Mouse (Mus musculus): ENCODE data around the gene Morn5. TPM values are rescaled to one million over a fixed set of nuclear protein-coding genes. Genes with fewer than 3 reads are reported as not detected.

The Morn5 gene
- polyA plus RNA-seq, 1 experiment from 2014 or later, result not detected

GRCm38 (mm10) chr2:36033966-36034365 lies 15.3 kb upstream of the Morn5 start:
- H3K4me3 ChIP-seq (replicated peaks), result no peak overlapping the region
- H3K4me2 ChIP-seq, result no peak overlapping the region
- ATAC-seq (ENCODE audit: low read depth) (no peak), DNase-seq (no peak)
- peaks cover 4% of the 10 kb centered on the region; the same call in 1 of the 2 replicates for H3K4me1 ChIP-seq (replicated peaks)
- peaks cover 33% of the 10 kb centered on the region for H3K36me3 ChIP-seq
- no peaks in the 10 kb centered on the region for H3K9me3 ChIP-seq (replicated peaks)
- WGBS (ENCODE audit: insufficient replicate concordance), result 67% methylated on average over 7 of the region's 7 CpGs
- no peaks in the 10 kb centered on the region for H3K27me3 ChIP-seq
- H3K27ac ChIP-seq, result no peak overlapping the region
- no peak overlapping the region for H3K9ac ChIP-seq

- WGBS (ENCODE audit: insufficient replicate concordance), result 47% methylated on average over 7 of the region's 7 CpGs
- Histone ChIP-seq H3K27ac (no peak overlapping the region), H3K4me1 (replicated peaks) (peaks cover 7% of the 10 kb centered on the region), H3K9ac (no peak overlapping the region), H3K4me2 (no peak overlapping the region), H3K9me3 (replicated peaks) (no peaks in the 10 kb centered on the region), H3K36me3 (peaks cover 41% of the 10 kb centered on the region), H3K4me3 (replicated peaks) (no peak overlapping the region), H3K27me3 (no peaks in the 10 kb centered on the region)
- ATAC-seq (ENCODE audit: low read depth) (no peak), DNase-seq (no peak)
These were observed 14.4 kb upstream of the Morn5 start for GRCm38 (mm10) chr2:36034898-36035297.

GRCm38 (mm10) chr2:36035413-36036081 lies 13.7 kb upstream of the Morn5 start:
- no peak for DNase-seq

GRCm38 (mm10) chr2:36039297-36039985 lies 9.8 kb upstream of the Morn5 start:
- Histone ChIP-seq H3K27ac (no peak overlapping the region), H3K4me3 (replicated peaks) (no peak overlapping the region), H3K9ac (no peak overlapping the region), H3K4me1 (replicated peaks) (peaks cover 19% of the 10 kb centered on the region), H3K9me3 (replicated peaks) (no peaks in the 10 kb centered on the region), H3K27me3 (no peaks in the 10 kb centered on the region), H3K36me3 (peaks cover 66% of the 10 kb centered on the region), H3K4me2 (no peak overlapping the region)
- ATAC-seq (ENCODE audit: low read depth) (peak; percentile 28), DNase-seq (no peak)
- 64% methylated on average over 7 of the region's 7 CpGs for WGBS (ENCODE audit: insufficient replicate concordance)

More at GRCm38 (mm10) chr2:36035413-36036081, 13.7 kb upstream of the Morn5 start:
- Histone ChIP-seq H3K27ac (no peak overlapping the region), H3K9me3 (replicated peaks) (no peaks in the 10 kb centered on the region), H3K4me3 (replicated peaks) (no peak overlapping the region), H3K27me3 (no peaks in the 10 kb centered on the region), H3K4me2 (no peak overlapping the region), H3K9ac (no peak overlapping the region), H3K4me1 (replicated peaks) (peaks cover 8% of the 10 kb centered on the region), H3K36me3 (peaks cover 45% of the 10 kb centered on the region)
- 26% methylated on average over 11 of the region's 11 CpGs for WGBS (ENCODE audit: insufficient replicate concordance)
- ATAC-seq (ENCODE audit: low read depth), result no peak

GRCm38 (mm10) chr2:36040872-36041271 lies 8.4 kb upstream of the Morn5 start:
- H3K4me3 ChIP-seq (replicated peaks), result no peak overlapping the region
- no peak overlapping the region for H3K27ac ChIP-seq
- peaks cover 66% of the 10 kb centered on the region for H3K36me3 ChIP-seq
- H3K4me2 ChIP-seq, result no peak overlapping the region
- H3K4me1 ChIP-seq (replicated peaks), result peaks cover 18% of the 10 kb centered on the region
- H3K9me3 ChIP-seq (replicated peaks), result no peaks in the 10 kb centered on the region
- DNase-seq (no peak), ATAC-seq (ENCODE audit: low read depth) (no peak; the same call in 1 of the 2 replicates)
- WGBS (ENCODE audit: insufficient replicate concordance), result 35% methylated on average over 1 of the region's 1 CpGs
- no peaks in the 10 kb centered on the region for H3K27me3 ChIP-seq
- H3K9ac ChIP-seq, result no peak overlapping the region

- DNase-seq (peak; percentile 1), ATAC-seq (ENCODE audit: low read depth) (no peak)
- Histone ChIP-seq H3K9ac (peak overlapping the region; percentile 83), H3K4me3 (replicated peaks) (peak overlapping the region; percentile 81), H3K4me1 (replicated peaks) (peaks cover 26% of the 10 kb centered on the region), H3K27me3 (peaks cover 7% of the 10 kb centered on the region), H3K9me3 (replicated peaks) (no peaks in the 10 kb centered on the region), H3K36me3 (peaks cover 19% of the 10 kb centered on the region), H3K4me2 (peak overlapping the region; percentile 82), H3K27ac (0 out of 2 replicates have a peak overlapping the region, but pooled peaks have one; percentile 40)
- WGBS (ENCODE audit: insufficient replicate concordance), result 33% methylated on average over 8 of the region's 8 CpGs
These were observed 1.1 kb upstream of the Morn5 start for GRCm38 (mm10) chr2:36048164-36048563.

GRCm38 (mm10) chr2:36049567-36049954 lies 303 bp downstream of the Morn5 start:
- Histone ChIP-seq H3K27ac (no peak overlapping the region), H3K4me2 (peak overlapping the region; percentile 82), H3K4me3 (replicated peaks) (peak overlapping the region; percentile 81), H3K36me3 (peaks cover 5% of the 10 kb centered on the region; the same call in 1 of the 2 replicates), H3K9ac (no peak overlapping the region), H3K9me3 (replicated peaks) (no peaks in the 10 kb centered on the region), H3K4me1 (replicated peaks) (peaks cover 26% of the 10 kb centered on the region), H3K27me3 (peaks cover 7% of the 10 kb centered on the region)
- ATAC-seq (ENCODE audit: low read depth), result peak; percentile 1; the same call in 1 of the 2 replicates
- 43% methylated on average over 10 of the region's 10 CpGs for WGBS (ENCODE audit: insufficient replicate concordance)
- DNase-seq, result no peak

GRCm38 (mm10) chr2:36053249-36053648 lies 4.0 kb downstream of the Morn5 start:
- no peak for DNase-seq
- WGBS (ENCODE audit: insufficient replicate concordance), result 57% methylated on average over 3 of the region's 3 CpGs
- no peaks in the 10 kb centered on the region for H3K36me3 ChIP-seq

GRCm38 (mm10) chr2:36056248-36056647 lies 7.0 kb downstream of the Morn5 start:
- Histone ChIP-seq H3K9ac (no peak overlapping the region), H3K36me3 (no peaks in the 10 kb centered on the region), H3K27ac (no peak overlapping the region), H3K9me3 (replicated peaks) (no peaks in the 10 kb centered on the region), H3K4me3 (replicated peaks) (no peak overlapping the region), H3K4me1 (replicated peaks) (no peaks in the 10 kb centered on the region), H3K27me3 (0 out of 2 replicates have a peak, but pooled peaks cover 3% of the 10 kb centered on the region), H3K4me2 (no peak overlapping the region)
- DNase-seq (no peak), ATAC-seq (ENCODE audit: low read depth) (no peak)
- WGBS (ENCODE audit: insufficient replicate concordance), result 29% methylated on average over 3 of the region's 3 CpGs

More at GRCm38 (mm10) chr2:36053249-36053648, 4.0 kb downstream of the Morn5 start:
- H3K4me1 ChIP-seq (replicated peaks), result peaks cover 8% of the 10 kb centered on the region
- ATAC-seq (ENCODE audit: low read depth), result no peak
- no peak overlapping the region for H3K27ac ChIP-seq
- H3K9me3 ChIP-seq (replicated peaks), result no peaks in the 10 kb centered on the region
- H3K4me2 ChIP-seq, result no peak overlapping the region
- H3K9ac ChIP-seq, result no peak overlapping the region
- H3K27me3 ChIP-seq, result peaks cover 9% of the 10 kb centered on the region
- H3K4me3 ChIP-seq (replicated peaks), result no peak overlapping the region

- no peak for ATAC-seq (ENCODE audit: low read depth)
- Histone ChIP-seq H3K27me3 (no peaks in the 10 kb centered on the region), H3K9me3 (replicated peaks) (no peaks in the 10 kb centered on the region), H3K4me2 (no peak overlapping the region), H3K4me3 (replicated peaks) (no peak overlapping the region), H3K36me3 (no peaks in the 10 kb centered on the region), H3K27ac (no peak overlapping the region), H3K4me1 (replicated peaks) (no peaks in the 10 kb centered on the region), H3K9ac (no peak overlapping the region)
- WGBS (ENCODE audit: insufficient replicate concordance), result 48% methylated on average over 5 of the region's 5 CpGs
- no peak for DNase-seq
These were observed 12.2 kb downstream of the Morn5 start for GRCm38 (mm10) chr2:36061409-36061808.

- no peaks in the 10 kb centered on the region for H3K4me1 ChIP-seq (replicated peaks)
These were observed 17.9 kb downstream of the Morn5 start for GRCm38 (mm10) chr2:36067132-36067531.

More at GRCm38 (mm10) chr2:36067132-36067531, 17.9 kb downstream of the Morn5 start:
- H3K9me3 ChIP-seq (replicated peaks), result no peaks in the 10 kb centered on the region
- ATAC-seq (ENCODE audit: low read depth) (no peak), DNase-seq (no peak)
- no peaks in the 10 kb centered on the region for H3K36me3 ChIP-seq
- H3K9ac ChIP-seq, result no peak overlapping the region
- H3K4me3 ChIP-seq (replicated peaks), result no peak overlapping the region
- no peak overlapping the region for H3K27ac ChIP-seq
- WGBS (ENCODE audit: insufficient replicate concordance), result 74% methylated on average over 9 of the region's 9 CpGs
- no peaks in the 10 kb centered on the region for H3K27me3 ChIP-seq
- H3K4me2 ChIP-seq, result no peak overlapping the region

Data from liver, embryonic 13.5 days (tissue).